Mouse (Mus musculus) macrophage (primary cell): Measurements from ENCODE around the gene L1td1. TPM values are rescaled to one million over a fixed set of nuclear protein-coding genes. Genes with fewer than 3 reads are reported as not detected.

Experiments used
- H3K27ac ChIP-seq: fragments of 350-480 bp; formaldehyde crosslinking; 2 replicates; pipeline ENCODE4 v1.9.0; 2021
- H3K36me3 ChIP-seq: fragments of 350-480 bp; formaldehyde crosslinking; 2 replicates; pipeline ENCODE4 v1.9.0; 2021; ENCODE audit errors: inconsistent target
- H3K4me3 ChIP-seq: fragments of 350-480 bp; formaldehyde crosslinking; 2 replicates; pipeline ENCODE4 v1.9.0; 2021; ENCODE audit errors: inconsistent target
- H3K79me2 ChIP-seq: fragments of 350-480 bp; formaldehyde crosslinking; 2 replicates; pipeline ENCODE4 v1.9.0; 2021; ENCODE audit errors: inconsistent target
- WGBS: methylation state at CpG from one replicate; pipeline ENCODE4 v1.1.7; 2026; ENCODE audit warnings: inconsistent platforms; ENCODE audit not compliant: missing documents; 5-methylcytosine and 5-hydroxymethylcytosine counted together
- polyA plus RNA-seq: library from polyadenylated mRNA; stranded (reverse); fragments of 250-400 nt; gene quantifications from 3 replicates; pipeline ENCODE4 v1.2.4, GENCODE M21; 2018; ENCODE audit warnings: inconsistent platforms

The L1td1 gene
- polyA plus RNA-seq, 1 experiment from 2014 or later = not detected

DNA sequence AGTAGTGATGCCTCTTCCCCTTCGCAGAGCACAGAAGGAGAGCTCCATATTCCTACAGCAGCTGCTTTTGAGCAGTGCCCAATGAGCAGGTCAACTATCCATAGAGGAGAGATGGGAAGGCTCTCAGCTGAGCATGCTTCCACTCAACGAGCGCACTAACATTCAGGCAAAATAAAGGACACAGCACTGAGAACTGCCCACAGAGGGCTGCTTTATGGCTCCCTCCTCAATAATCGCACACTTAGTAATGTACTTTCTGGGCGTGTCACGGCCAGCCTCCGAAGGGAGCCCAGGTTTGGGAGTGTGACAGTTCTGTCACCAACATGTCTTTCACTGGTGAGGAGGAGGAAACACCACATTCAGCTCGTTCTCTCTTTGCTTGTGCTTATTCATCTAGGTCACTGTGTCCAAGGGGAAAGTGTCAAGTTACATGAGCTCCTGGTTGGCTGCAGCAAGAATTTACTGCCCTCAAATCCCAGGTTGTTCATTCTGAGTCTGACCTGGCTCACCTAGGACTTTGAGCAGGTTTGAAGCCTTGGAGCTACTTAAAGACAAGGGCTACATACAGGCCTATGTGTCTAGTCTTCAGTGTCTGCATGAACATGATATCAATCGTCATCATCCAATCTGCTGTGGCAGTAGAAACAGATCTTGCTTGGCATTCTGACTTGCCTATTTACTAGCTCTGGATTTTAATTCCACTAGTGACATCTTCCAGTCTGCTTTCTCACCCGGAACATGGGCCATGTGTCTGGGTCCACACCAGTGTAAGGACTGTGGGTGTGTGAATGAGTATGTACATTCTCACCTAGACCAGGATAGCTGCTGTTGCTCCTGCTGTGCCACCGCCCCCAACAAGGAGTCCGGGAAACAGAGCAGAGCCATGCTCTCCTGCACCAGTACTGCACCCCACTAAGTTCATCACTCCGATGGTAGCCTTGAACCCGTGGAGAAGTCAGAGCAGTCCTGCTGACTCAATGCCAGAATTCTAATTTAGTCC is 40.9 kb downstream of the L1td1 start:
- WGBS = 85% methylated on average over 14 of the region's 14 CpGs
- Histone ChIP-seq H3K79me2 (no peaks in the 10 kb centered on the region), H3K36me3 (no peaks in the 10 kb centered on the region), H3K4me3 (no peak overlapping the region), H3K27ac (no peak overlapping the region)

GRCm38 (mm10) chr4:98773785-98774184 is 47.3 kb downstream of the L1td1 start:
- no peak overlapping the region for H3K27ac ChIP-seq
- H3K4me3 ChIP-seq = no peak overlapping the region
- no peaks in the 10 kb centered on the region for H3K79me2 ChIP-seq
- no peaks in the 10 kb centered on the region for H3K36me3 ChIP-seq
- 81% methylated on average over 5 of the region's 5 CpGs for WGBS

- WGBS = 96% methylated on average over 10 of the region's 10 CpGs
- H3K27ac ChIP-seq = no peak overlapping the region
- H3K4me3 ChIP-seq = no peak overlapping the region
- no peaks in the 10 kb centered on the region for H3K36me3 ChIP-seq
- no peaks in the 10 kb centered on the region for H3K79me2 ChIP-seq
Measured at GRCm38 (mm10) chr4:98776721-98777427, 50.3 kb downstream of the L1td1 start.

GRCm38 (mm10) chr4:98777464-98777863 is 50.9 kb downstream of the L1td1 start:
- Histone ChIP-seq H3K79me2 (no peaks in the 10 kb centered on the region), H3K27ac (no peak overlapping the region), H3K36me3 (no peaks in the 10 kb centered on the region), H3K4me3 (no peak overlapping the region)
- WGBS = 35% methylated on average over 5 of the region's 6 CpGs

DNA sequence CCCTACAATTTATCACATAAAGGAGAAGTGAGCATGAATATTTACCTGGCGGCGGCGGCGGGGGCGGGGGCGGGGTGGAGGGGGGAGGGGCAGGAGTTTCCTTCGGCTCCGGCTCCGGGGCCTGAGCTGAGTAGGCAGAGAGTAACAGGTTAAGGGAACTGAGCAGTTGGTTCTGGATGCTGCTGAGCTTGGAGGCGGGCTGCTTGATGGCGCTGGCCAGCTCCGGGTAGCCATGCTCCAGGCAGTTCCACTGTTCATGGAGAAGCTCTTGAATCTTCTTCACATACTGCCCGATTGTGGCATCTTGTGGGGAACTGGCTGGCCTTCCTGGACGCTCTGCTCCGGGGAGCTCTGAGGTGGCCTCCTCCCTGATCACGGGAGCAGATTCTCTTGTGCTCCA is 51.7 kb downstream of the L1td1 start:
- H3K4me3 ChIP-seq = no peak overlapping the region
- 12% methylated on average over 10 of the region's 16 CpGs for WGBS
- H3K27ac ChIP-seq = no peak overlapping the region
- H3K79me2 ChIP-seq = no peaks in the 10 kb centered on the region
- no peaks in the 10 kb centered on the region for H3K36me3 ChIP-seq

GRCm38 (mm10) chr4:98785851-98786250 is 59.3 kb downstream of the L1td1 start:
- 52% methylated on average over 8 of the region's 8 CpGs for WGBS
- Histone ChIP-seq H3K4me3 (no peak overlapping the region), H3K79me2 (no peaks in the 10 kb centered on the region), H3K27ac (no peak overlapping the region), H3K36me3 (no peaks in the 10 kb centered on the region)

DNA sequence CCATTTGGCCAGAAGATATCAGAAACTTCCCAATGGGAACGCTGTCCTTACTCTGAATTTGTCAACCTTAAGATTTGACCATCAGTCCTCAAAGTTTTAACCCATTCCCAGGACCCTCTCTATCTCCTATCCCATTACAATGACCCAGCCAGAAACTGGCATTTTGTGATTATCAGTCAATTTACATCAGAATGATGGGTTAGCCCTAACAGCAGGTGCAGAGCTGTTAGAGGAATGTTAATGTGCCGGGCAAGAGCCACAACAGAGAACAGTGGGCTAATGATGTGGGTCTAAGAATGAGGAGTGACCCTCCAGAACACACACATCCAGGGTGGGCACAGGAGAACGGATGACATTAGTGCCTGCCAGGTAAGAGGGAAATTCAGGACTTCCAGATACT is 59.7 kb downstream of the L1td1 start:
- Histone ChIP-seq H3K27ac (no peak overlapping the region), H3K36me3 (no peaks in the 10 kb centered on the region), H3K79me2 (no peaks in the 10 kb centered on the region), H3K4me3 (no peak overlapping the region)
- 51% methylated on average over 3 of the region's 3 CpGs for WGBS

Other genes starting within 250 kb of the L1td1 start
- not detected in 3 replicates for gene Kank4, start 90.8 kb downstream of the L1td1 start, polyA plus RNA-seq
- not detected in 3 replicates for gene I0C0044D17Rik, start 97.1 kb downstream of the L1td1 start, polyA plus RNA-seq
- gene Usp1, start 197.1 kb downstream of the L1td1 start, polyA plus RNA-seq = 15.0 to 35.3 TPM (median 29.0 TPM) in 3 replicates